Mouse (Mus musculus): ENCODE measurements around the gene Cpt1c. TPM values are rescaled to one million over a fixed set of nuclear protein-coding genes. Genes with fewer than 3 reads are reported as not detected.

Gene Cpt1c
- total and polyA plus RNA-seq, 3 experiments: 4.5 to 12.7 (median 10.2) TPM

DNA sequence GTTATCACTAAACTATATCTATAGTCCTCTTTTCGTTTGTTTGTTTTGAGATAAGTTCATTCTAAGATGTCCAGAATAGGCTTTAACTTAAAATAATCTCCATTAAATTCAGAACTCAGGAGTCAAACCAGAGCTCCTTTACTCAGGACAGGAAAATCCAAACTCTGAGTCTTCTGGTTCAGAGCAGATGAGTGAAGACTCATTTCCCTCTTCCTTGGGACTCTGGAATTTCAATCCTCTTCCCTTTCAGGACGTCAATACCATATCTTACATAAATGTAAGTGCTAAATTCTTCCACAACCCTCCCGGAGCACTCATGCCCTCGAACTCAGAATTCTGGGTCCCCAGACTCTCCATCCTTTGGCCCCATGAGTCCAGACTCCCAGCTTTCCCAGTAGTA lies 42.1 kb upstream of the Cpt1c start:
- Histone ChIP-seq H3K4me1 (ENCODE audit: control insufficient read depth in 1 of 2, insufficient read depth in 2 of 2) (peaks cover 0 to 31% of the 10 kb centered on the region in 2 experiments; a peak in 2 of 4 replicates), H3K4me3 (replicated peaks in 1 of 3; ENCODE audit: low read depth in 2 of 3, low read length in 2 of 3, poor library complexity in 1 of 3) (peak overlapping the region; percentile 63 to 78 (median 67)), H3K36me3 (replicated peaks in 1 of 2; ENCODE audit: control insufficient read depth in 1 of 2, insufficient read depth in 1 of 2, low read length in 1 of 2) (peaks cover 18 to 39% of the 10 kb centered on the region in 2 experiments), H3K27me3 (replicated peaks) (no peaks in the 10 kb centered on the region), H3K9me3 (replicated peaks; ENCODE audit: low read length) (no peaks in the 10 kb centered on the region), H3K27ac (ENCODE audit: insufficient read depth, low read depth) (peak overlapping the region; percentile 81; the same call in 1 of the 2 replicates), H3K79me2 (replicated peaks; ENCODE audit: control insufficient read depth, extremely low read depth, insufficient read depth, poor library complexity, severe bottlenecking) (peaks cover 18% of the 10 kb centered on the region), H3K9ac (ENCODE audit: insufficient read depth, low read depth) (peak overlapping the region; percentile 53), H3K4me2 (ENCODE audit: insufficient read depth, low read depth, poor library complexity, severe bottlenecking) (peak overlapping the region; percentile 53)
- dilution Hi-C loops (cut with MboI; ENCODE audit: extremely low pct_ligation_motif_present, extremely low pct_unique_long_range_greater_than_20kb, low sequenced_read_pairs) (no loop called here), in situ Hi-C loops (cut with MboI; ENCODE audit: low pct_ligation_motif_present, low pct_unique_long_range_greater_than_20kb, low sequenced_read_pairs) (no loop called here)
- no peak for TF ChIP-seq ZKSCAN1 (IDR thresholded peaks at IDR 0.05; ENCODE audit: borderline replicate concordance, low read depth, low read length)
- no peak for TF ChIP-seq E2F4 (IDR thresholded peaks at IDR 0.05; ENCODE audit: insufficient replicate concordance, low read depth, low read length)
- no peak for TF ChIP-seq MYC (IDR thresholded peaks at IDR 0.05; ENCODE audit: low read depth, low read length)
- TF ChIP-seq MAFK (IDR thresholded peaks at IDR 0.05; ENCODE audit: insufficient replicate concordance, low read length): no peak
- TF ChIP-seq PAX5 (IDR thresholded peaks at IDR 0.05; ENCODE audit: low read length): no peak
- TF ChIP-seq CHD2 (IDR thresholded peaks at IDR 0.05; ENCODE audit: low read length): no peak
- TF ChIP-seq SIN3A (IDR thresholded peaks at IDR 0.05; ENCODE audit: low read length): no peak
- TF ChIP-seq JUN (IDR thresholded peaks at IDR 0.05; ENCODE audit: insufficient read depth, low read depth, low read length): no peak
- TF ChIP-seq IRF4 (IDR thresholded peaks at IDR 0.05; ENCODE audit: low read depth, low read length): no peak
- no peak for TF ChIP-seq MAZ (IDR thresholded peaks at IDR 0.05; ENCODE audit: low read depth, low read length)
- TF ChIP-seq MEF2A (IDR thresholded peaks at IDR 0.05; ENCODE audit: borderline replicate concordance, low read depth, low read length): no peak
- no peak for TF ChIP-seq CHD1 (IDR thresholded peaks at IDR 0.05; ENCODE audit: low read depth, low read length)
- TF ChIP-seq MXI1 (IDR thresholded peaks at IDR 0.05; ENCODE audit: low read depth, low read length): no peak; the same call in 1 of the 2 replicates
- TF ChIP-seq ELF1 (IDR thresholded peaks at IDR 0.05; ENCODE audit: low read depth, low read length): no peak
- TF ChIP-seq CTCF (conservative IDR thresholded peaks at IDR 0.05 in 1 of 2, IDR thresholded peaks at IDR 0.05 in 1 of 2; ENCODE audit: low read depth in 2 of 2, low read length in 2 of 2): no peak
- no peak for DNase-seq (ENCODE audit: extremely low read depth)

DNA sequence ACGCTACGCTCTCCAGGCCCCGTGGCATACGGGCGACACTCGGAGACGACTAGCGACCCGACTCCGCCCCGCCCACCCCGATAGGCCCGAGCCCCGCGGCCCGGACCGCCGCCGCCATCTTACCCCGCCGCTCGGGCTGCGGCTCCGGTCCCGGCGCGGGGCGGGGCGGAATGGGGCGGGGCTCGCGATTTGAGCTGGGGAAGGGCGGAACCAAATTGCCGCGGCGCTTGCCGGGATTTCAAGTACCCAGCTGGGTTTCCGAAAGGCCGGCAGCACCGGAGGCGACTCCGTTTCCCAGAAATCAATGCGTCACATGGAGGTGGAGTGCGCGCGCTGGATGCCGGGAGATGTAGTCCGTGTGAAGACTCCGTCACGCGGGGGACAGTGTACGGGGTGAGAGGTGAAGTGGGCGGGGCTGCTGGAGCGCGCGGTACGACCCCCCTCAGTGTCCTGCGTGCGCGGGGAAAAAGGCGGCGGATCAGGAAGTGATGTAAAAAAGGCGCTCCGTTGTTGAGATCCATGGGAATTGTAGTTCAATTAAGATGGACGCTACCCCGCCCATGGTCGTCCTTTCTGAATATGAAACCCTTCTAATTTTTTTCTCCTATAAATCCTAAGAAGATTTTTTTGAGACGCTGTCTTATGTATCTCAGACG lies 41.4 kb upstream of the Cpt1c start, which contains the start of gene Scaf1:
TSS of gene Scaf1 (minus strand) at position 407 of the 656 bp plus-strand sequence.
- peak; percentile 99 for DNase-seq (ENCODE audit: extremely low read depth)
- dilution Hi-C loops (cut with MboI; ENCODE audit: extremely low pct_ligation_motif_present, extremely low pct_unique_long_range_greater_than_20kb, low sequenced_read_pairs): no loop called here
- TF ChIP-seq JUN (IDR thresholded peaks at IDR 0.05; ENCODE audit: insufficient read depth, low read depth, low read length): no peak
- TF ChIP-seq NRF1 (IDR thresholded peaks at IDR 0.05; ENCODE audit: low read depth, low read length): peak; percentile 72
- TF ChIP-seq E2F4 (IDR thresholded peaks at IDR 0.05; ENCODE audit: insufficient replicate concordance, low read depth, low read length): peak; percentile 83; the same call in 1 of the 2 replicates
- TF ChIP-seq MAX (IDR thresholded peaks at IDR 0.05; ENCODE audit: low read length): peak; percentile 61; the same call in 1 of the 2 replicates
- peak; percentile 44 for TF ChIP-seq BHLHE40 (IDR thresholded peaks at IDR 0.05; ENCODE audit: low read depth, low read length)
- TF ChIP-seq TCF12 (IDR thresholded peaks at IDR 0.05; ENCODE audit: low read depth, low read length): peak; percentile 36; the same call in 1 of the 2 replicates
- peak; percentile 86 for TF ChIP-seq USF1 (IDR thresholded peaks at IDR 0.05; ENCODE audit: low read depth, low read length)
- 0 out of 2 replicates have a peak, but pooled peaks have one; percentile 13 for TF ChIP-seq UBTF (IDR thresholded peaks at IDR 0.05; ENCODE audit: low read depth, low read length)
- peak; percentile 95 for TF ChIP-seq HCFC1 (IDR thresholded peaks at IDR 0.05; ENCODE audit: low read depth, low read length)
- TF ChIP-seq MAZ (IDR thresholded peaks at IDR 0.05; ENCODE audit: low read depth, low read length): peak; percentile 84
- peak; percentile 26; the same call in 1 of the 2 replicates for TF ChIP-seq NELFE (IDR thresholded peaks at IDR 0.05; ENCODE audit: low read depth, low read length)
- no peak for TF ChIP-seq EP300 (IDR thresholded peaks at IDR 0.05; ENCODE audit: low read length)
- TF ChIP-seq CHD2 (IDR thresholded peaks at IDR 0.05; ENCODE audit: low read length): peak; percentile 77
- TF ChIP-seq USF2 (conservative IDR thresholded peaks at IDR 0.05; ENCODE audit: low read depth, low read length): peak; percentile 40; the same call in 1 of the 2 replicates
- peak; percentile 64; the same call in 1 of the 2 replicates for TF ChIP-seq SIN3A (IDR thresholded peaks at IDR 0.05; ENCODE audit: low read length)
- no peak for TF ChIP-seq CHD1 (IDR thresholded peaks at IDR 0.05; ENCODE audit: low read depth, low read length)
- peak; percentile 44 for TF ChIP-seq MXI1 (IDR thresholded peaks at IDR 0.05; ENCODE audit: low read depth, low read length)
- peak; percentile 89; the same call in 1 of the 2 replicates for TF ChIP-seq GABPA (IDR thresholded peaks at IDR 0.05; ENCODE audit: insufficient replicate concordance, low read depth, low read length)
- peak; percentile 86 for TF ChIP-seq ELF1 (IDR thresholded peaks at IDR 0.05; ENCODE audit: low read depth, low read length)
- peak; percentile 99 for TF ChIP-seq KAT2A (IDR thresholded peaks at IDR 0.05; ENCODE audit: insufficient replicate concordance, low read length)
- no peak for TF ChIP-seq ZMIZ1 (IDR thresholded peaks at IDR 0.05; ENCODE audit: low read depth, low read length)
- peak; percentile 65; the same call in 1 of the 2 replicates for TF ChIP-seq POLR2A (IDR thresholded peaks at IDR 0.05; ENCODE audit: low read depth, low read length)
- peak; percentile 60; the same call in 1 of the 2 replicates for TF ChIP-seq MEF2A (IDR thresholded peaks at IDR 0.05; ENCODE audit: borderline replicate concordance, low read depth, low read length)

More for the DNA sequence above, 41.4 kb upstream of the Cpt1c start, which contains the start of gene Scaf1:
- Histone ChIP-seq H3K4me3 (replicated peaks in 1 of 3; ENCODE audit: low read depth in 2 of 3, low read length in 2 of 3, poor library complexity in 1 of 3) (peak within 1 kb of the TSS; percentile 63 to 99 (median 92)), H3K36me3 (replicated peaks in 1 of 2; ENCODE audit: control insufficient read depth in 1 of 2, insufficient read depth in 1 of 2, low read length in 1 of 2) (peaks cover 25 to 41% of the 10 kb centered on the region in 2 experiments), H3K4me1 (ENCODE audit: control insufficient read depth in 1 of 2, insufficient read depth in 2 of 2) (peaks cover 0 to 31% of the 10 kb centered on the region in 2 experiments; a peak in 2 of 4 replicates), H3K9me3 (replicated peaks; ENCODE audit: low read length) (no peaks in the 10 kb centered on the region), H3K9ac (ENCODE audit: insufficient read depth, low read depth) (peak within 1 kb of the TSS; percentile 100), H3K4me2 (ENCODE audit: insufficient read depth, low read depth, poor library complexity, severe bottlenecking) (peak within 1 kb of the TSS; percentile 53), H3K27me3 (replicated peaks) (no peaks in the 10 kb centered on the region), H3K79me2 (replicated peaks; ENCODE audit: control insufficient read depth, extremely low read depth, insufficient read depth, poor library complexity, severe bottlenecking) (peaks cover 18% of the 10 kb centered on the region), H3K27ac (ENCODE audit: insufficient read depth, low read depth) (peak within 1 kb of the TSS; percentile 81)
- in situ Hi-C loops (cut with MboI; ENCODE audit: low pct_ligation_motif_present, low pct_unique_long_range_greater_than_20kb, low sequenced_read_pairs): no loop called here

Measured in CH12.LX (cell line).